Mouse (Mus musculus): ENCODE measurements around the gene Gm21885.

Gene Gm21885

DNA sequence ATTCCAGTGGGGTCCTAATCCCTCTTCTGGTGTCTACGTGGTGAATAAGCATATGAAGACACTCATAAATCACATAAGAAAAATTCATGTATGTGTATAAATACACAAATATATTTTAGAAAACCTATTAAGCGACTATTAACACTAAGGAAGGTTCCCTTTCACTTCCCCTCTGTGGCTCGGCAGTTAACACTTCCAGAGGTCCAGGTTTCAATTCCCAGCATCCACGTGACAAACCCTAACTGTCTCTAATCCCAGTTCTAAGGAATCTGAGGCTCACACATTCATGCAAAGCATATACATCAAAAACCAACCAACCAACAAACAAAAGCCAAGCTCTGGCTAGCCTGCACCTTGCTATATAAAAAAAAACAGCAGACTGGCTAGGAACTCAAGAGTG, 35.8 kb downstream of the Gm21885 start:
- DNase-seq (ENCODE audit: low read depth in 2 of 2, low spot score in 2 of 2) = no peak

DNA sequence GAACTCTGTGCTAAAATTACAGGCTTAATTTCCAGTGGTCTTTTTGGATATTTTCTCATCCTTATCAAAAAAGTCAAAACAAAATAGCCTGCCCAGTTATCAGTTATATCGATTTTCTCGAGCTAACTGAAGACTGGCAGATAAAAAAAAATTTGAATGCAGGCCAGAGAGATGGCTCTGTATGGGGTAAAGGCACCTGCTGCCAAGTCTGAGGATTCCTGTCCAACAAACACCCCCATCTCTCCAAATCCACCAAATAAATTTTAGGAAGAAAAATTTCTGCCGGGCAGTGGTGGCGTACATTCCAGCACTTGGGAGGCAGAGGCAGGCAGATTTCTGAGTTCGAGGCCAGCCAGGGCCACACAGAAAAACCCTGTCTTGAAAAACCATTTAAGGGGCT, 36.4 kb downstream of the Gm21885 start:
- DNase-seq (ENCODE audit: low read depth in 2 of 2, low spot score in 2 of 2) = no peak

DNA sequence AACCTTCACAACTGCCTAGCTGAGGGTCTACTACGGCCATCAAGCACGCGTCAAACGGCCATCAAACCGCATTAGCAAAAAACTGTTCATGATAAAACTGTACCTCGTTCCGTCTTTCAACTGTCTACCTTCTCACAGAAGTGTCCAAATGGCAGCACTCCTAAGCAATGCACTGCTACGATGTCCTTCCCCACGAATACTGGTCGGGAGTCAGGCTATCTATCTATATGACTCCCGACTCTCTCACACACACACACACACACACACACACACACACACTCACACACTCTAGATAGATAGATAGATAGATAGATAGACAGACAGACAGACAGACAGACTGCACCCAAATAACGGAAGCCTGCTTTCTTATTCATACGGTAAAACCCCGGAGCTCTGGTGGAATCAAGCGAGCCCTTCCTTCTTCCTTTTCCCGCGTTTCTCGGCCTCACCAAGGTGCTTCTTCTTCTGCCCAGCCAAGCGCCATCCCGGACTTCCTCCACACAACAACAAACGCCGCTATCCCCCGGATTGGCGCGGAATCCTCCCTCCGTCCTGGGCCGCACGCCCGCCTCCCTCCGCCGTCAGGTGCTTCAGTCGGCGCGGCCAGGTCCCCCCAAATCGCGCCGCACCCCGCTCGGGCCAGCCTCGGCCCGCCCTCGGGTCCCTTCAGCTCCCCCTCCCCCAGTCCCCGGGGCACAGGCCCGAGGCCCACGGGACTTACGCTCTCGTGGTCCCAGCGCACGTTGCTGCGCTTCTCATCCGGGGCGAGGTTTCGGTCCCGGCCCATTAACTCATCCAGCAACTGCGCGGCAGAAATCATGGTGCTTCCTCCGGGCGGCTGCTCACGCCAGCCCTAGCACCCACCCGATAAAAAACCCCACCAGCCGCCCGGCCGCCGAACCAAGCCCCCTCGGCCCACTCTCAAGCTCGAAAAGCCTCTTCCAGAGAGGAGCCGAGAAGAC, 39.6 kb downstream of the Gm21885 start:
- no peak for DNase-seq (ENCODE audit: low read depth in 2 of 2, low spot score in 2 of 2)

DNA sequence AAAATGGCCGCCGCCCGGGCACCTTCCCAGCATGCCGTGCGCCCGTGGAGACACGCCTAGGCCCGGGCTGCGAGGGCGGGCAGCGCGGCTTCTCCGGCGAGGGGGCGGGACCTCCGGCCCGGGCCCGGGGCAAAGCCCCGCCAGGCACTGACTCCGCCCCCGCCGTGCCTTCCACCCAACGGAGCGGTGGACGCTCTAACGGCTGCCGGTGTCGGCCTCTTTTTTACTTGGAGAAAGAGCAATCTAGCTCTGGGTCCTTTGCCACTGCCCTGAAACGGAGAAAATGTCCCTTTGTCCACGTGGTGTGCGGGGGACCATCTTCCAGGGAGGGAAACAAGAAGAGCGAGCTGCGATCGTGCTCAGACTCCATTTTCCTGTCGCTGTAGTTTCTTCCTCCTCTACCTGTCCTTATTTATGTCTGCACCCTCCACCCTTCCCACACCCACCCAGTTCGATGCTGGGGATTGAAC, 40.3 kb downstream of the Gm21885 start, which contains the start of gene Luc7l3:
Luc7l3 (minus strand) TSS at position 58 of the 470 bp plus-strand sequence.
- peak; percentile 88 to 91 for DNase-seq (ENCODE audit: low read depth in 2 of 2, low spot score in 2 of 2)

DNA sequence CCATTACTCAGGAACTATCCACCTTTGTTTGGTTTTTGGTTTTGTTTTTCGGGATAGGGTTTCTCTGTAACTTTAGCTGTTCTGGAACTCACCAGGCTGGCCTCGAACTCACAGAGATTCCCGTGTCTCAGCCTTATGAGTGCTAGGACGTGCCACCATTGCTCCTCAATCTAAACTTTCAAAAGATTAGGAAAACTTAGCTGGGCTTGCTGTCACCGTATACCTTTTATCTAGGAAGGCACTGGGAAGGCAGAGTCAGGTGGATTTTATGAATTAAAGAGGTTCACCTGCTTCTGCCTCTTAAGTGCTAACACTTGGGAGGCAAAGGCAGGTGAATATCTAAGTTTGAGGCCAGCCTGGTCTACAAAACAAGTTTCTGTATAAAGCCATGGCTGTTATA, 41.0 kb downstream of the Gm21885 start:
- DNase-seq (ENCODE audit: low read depth in 2 of 2, low spot score in 2 of 2) = no peak

DNA sequence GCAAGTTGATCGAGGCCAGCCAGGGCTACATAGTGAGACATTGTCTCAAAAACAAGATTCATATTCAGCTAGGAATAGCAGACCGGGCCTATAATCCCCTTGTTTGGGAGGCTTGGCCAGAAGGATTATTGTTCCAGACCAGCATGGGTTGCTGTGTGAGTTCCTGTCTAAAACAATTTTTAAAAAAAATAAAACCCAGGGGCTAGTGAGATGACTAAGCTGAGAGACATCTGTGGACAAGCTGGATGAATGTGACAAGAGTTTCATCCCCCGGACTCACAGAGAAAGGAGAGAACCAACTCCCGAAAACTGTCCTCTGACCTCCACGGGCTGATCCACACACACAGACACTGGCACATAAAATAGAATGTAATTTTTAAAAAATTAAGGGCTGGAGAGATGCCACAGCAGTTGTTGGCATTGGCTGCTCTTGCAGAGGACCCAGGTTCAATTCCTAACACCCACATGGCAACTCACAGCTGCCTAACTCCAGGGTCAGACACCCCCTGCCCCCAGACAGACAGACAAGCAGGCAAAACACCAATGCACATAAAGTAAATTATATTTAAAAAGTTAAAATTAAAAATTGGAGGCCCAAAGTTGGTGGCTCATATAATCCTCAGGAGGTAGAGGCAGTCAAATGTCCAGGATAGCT, 41.7 kb downstream of the Gm21885 start:
- no peak for DNase-seq (ENCODE audit: low read depth in 2 of 2, low spot score in 2 of 2)

DNA sequence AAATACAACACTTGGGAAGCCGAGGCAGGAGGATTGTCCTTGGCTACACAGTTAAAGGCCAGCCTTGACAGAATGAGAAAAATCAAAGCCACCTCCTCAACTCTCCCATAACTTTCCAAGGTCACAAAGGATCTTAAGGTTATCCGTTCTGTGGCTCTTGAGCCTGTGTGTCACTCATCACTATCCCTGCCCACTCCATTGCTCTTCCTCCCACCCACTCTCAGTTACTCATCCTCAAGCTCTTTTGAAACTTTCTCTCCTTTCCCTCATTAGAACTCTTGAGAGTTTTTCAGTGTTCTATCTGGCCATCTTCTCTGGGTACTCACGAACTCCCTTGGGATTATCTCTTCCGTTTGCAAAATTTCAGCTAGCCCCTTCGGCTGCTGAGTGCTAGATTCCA, 42.9 kb downstream of the Gm21885 start:
- no peak for DNase-seq (ENCODE audit: low read depth in 2 of 2, low spot score in 2 of 2)

DNA sequence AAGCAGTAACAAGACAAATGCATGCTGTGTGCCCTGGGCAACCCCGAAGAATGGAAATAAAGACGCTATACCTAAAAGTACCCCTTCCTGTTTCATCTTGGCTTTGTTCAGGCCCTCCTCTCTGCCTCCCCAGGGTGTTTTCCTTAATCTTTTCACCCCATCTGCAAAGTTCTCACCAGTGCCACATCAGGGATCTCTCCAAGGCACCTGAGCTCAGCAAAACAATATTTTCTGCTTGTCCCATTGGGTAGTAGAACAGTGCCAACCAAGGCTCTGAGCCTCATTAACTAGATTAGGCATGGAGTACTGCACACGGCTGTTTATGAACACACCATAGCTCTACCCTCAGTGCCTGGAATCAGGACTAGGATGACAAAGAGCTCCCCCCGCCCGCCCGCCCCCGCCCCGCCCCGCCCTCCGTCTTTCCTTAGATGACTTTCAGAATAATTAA, 45.3 kb downstream of the Gm21885 start:
- DNase-seq (ENCODE audit: low read depth in 2 of 2, low spot score in 2 of 2) = no peak

DNA sequence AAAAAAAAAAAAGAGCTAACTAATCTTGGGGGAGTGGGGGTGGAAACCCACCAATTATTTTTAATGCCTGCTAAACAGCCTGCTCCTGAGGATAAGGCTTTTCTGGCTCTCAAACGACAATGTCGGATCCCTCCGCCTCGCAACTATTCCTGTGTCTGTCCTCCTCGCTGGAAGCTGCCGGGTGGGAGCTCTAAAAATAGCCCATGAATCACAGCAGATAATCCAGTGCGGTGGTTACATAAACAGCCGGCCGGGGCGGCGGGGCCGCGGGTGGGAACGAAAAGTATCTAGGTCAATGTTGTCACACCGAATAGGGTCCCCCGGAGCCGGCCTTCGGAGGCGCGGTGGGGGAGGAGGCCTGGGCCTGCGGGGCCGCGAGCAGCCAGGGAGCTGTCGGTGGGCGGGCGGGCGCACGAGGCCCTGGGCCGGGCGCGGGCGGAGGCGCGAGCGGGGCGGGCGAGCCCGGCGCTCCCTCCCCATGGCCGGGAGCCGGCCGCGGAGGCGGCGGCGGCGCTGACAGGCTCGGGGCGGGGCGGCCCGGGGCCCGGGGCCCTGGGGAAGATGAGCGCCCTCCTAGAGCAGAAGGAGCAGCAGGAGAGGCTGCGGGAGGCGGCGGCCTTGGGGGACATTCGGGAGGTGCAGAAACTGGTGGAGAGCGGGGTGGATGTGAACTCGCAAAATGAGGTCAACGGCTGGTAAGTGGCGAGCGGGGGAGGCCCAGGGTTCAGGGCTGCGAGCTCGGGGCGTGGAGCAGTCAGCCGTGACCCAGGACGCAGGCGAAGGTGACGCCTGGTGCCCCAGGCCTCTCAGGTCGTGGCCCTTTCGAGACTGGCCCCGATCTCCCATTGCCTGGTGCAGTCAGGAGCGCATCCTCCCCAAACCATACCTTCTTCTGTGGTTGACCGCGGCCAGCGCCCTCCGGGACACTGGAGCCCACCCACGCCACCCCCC, 46.3 kb downstream of the Gm21885 start, which contains the start of gene Ankrd40:
Ankrd40 (plus strand) TSS at position 309 of the 951 bp plus-strand sequence.
- peak; percentile 83 to 84 for DNase-seq (ENCODE audit: low read depth in 2 of 2, low spot score in 2 of 2)

DNA sequence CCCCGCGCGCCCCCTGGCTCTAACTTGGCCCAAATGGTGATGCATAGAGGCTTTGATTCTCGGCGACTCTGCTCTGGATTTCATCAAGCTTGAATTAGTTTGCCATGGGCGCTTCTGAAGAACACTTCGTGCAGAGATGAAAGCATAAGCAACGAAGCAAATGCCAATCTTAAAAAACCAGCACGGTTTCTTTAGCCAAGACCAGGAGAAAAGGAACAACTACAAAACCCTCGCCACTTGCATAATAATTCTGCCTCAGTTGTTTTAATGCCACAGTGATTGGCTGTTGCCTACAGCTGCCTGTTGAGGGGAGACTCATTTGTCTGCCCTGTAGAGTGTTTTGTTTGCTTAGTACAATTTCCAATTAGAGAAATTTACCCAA, 47.0 kb downstream of the Gm21885 start:
- DNase-seq (ENCODE audit: low read depth in 2 of 2, low spot score in 2 of 2) = no peak

DNA sequence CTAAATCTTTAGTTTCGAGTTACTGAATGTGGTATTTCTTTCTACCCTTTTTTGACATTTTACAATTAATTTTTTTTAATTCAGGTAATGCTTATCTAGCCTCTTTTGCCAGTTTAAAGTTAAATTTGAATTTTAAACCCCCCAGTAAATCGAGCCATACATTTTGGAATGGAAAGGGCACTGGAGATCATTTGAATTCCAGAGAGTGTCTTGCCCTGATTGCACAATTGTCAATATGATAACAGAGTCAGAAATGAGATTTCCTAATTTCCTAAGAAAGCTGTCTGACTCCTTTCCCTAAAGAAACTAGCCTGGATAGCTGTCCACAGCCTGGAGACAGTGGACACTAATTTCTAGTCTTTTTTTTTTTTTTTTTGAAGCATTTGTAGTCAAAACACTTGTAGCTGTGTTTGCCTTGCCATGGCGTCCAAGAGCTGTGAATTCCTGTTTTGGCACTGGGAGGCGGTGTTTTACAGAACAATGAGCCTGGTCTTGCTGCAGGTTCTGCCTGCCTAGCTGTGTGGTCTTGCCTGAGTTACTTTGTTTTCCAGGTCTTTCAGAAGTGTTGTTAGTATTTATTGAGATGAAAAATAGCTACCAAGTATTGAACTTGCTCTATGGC, 47.7 kb downstream of the Gm21885 start:
- DNase-seq (ENCODE audit: low read depth in 2 of 2, low spot score in 2 of 2) = peak in 1 of 2 experiments; percentile 16

DNA sequence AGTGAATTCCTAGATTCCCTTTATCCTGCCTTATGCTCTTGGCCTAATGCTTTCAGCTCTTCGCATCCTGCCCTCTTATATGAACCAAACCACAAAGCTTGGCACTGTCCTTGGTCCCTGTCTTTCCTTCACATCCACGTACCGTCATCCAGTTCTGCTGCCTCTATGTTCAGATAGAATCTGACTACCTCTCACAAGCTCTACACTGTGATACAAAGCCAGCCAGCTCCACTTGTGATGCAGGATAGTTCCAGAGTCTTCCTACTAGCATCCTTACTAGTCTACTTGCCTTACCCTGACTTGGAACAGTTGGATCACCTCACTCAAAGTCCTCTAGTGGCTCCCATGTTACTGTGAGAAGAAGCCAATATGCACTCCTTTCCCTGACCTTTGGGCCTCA, 48.5 kb downstream of the Gm21885 start:
- no peak for DNase-seq (ENCODE audit: low read depth in 2 of 2, low spot score in 2 of 2)

DNA sequence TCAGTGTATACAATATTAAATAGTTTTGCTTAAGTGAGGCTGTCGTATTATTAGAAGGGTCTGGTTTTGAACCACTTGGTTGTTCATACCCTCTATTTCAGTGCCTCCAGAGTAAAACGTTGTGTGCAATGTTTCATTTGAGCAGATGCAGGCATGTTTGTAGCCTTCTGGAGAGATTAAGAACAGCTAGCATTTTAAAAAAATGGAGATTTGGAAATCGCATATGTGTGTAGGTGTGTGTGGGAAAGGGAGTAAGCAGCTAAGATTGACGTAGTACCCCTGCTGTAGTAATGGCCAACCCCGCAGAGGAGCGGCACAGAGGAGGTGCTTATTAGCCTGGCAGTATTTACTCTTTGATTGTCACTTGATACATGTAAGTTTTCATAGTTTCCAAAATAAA, 51.1 kb downstream of the Gm21885 start:
- DNase-seq (ENCODE audit: low read depth in 2 of 2, low spot score in 2 of 2) = no peak

DNA sequence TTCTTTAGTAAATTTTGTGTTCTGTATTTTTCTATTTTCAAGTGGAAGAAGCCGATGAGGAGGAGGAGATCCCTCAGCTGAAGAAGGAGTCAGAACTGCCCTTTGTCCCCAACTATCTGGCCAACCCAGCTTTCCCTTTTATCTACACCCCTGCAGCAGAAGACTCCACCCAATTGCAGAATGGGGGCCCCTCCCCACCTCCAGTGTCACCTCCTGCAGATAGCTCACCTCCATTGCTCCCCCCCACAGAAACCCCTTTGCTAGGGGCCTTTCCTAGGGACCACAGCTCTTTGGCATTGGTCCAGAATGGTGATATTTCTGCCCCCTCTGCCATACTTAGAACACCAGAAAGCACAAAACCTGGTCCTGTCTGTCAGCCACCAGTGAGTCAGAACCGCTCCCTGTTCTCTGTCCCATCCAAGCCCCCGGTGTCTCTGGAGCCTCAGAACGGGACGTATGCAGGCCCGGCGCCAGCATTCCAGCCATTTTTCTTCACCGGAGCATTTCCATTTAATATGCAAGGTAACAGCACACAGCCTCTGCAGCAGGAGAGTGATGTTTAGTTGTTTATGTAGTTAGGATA, 52.8 kb downstream of the Gm21885 start:
- no peak for DNase-seq (ENCODE audit: low read depth in 2 of 2, low spot score in 2 of 2)
